Mouse (Mus musculus) midbrain, embryonic 13.5 days (tissue): ENCODE data around the gene Mbnl1. TPM values are rescaled to one million over a fixed set of nuclear protein-coding genes. Genes with fewer than 3 reads are reported as not detected.

Source experiments
- ATAC-seq: fragments of 200-750 bp; cut with Nextera tagmentation; 2 replicates; pipeline ENCODE4 v1.8.0; 2017; ENCODE audit warnings: mild to moderate bottlenecking, moderate TSS enrichment, moderate library complexity
- H3K27ac ChIP-seq: fragments of 300-500 bp; sonication (generic); 2 replicates; pipeline ENCODE4 v1.5.1; 2015; ENCODE audit warnings: inconsistent platforms, mild to moderate bottlenecking, moderate library complexity
- H3K27me3 ChIP-seq: fragments of 300-500 bp; sonication (generic); 2 replicates; pipeline ENCODE4 v1.6.1; 2015; ENCODE audit warnings: mild to moderate bottlenecking, inconsistent platforms
- H3K36me3 ChIP-seq: fragments of 300-500 bp; sonication (generic); 2 replicates; pipeline ENCODE4 v1.6.1; 2015; ENCODE audit warnings: mild to moderate bottlenecking, inconsistent platforms
- H3K4me1 ChIP-seq: fragments of 300-500 bp; sonication (generic); replicated peaks from 2 replicates; pipeline ENCODE4 v1.6.1; 2015; ENCODE audit warnings: inconsistent platforms
- H3K4me2 ChIP-seq: fragments of 300-500 bp; sonication (generic); replicated peaks from 2 replicates; pipeline ENCODE4 v1.6.1; 2015; ENCODE audit warnings: moderate library complexity, mild to moderate bottlenecking, inconsistent platforms
- H3K4me3 ChIP-seq: fragments of 300-500 bp; sonication (generic); replicated peaks from 2 replicates; pipeline ENCODE4 v1.5.1; 2015; ENCODE audit warnings: mild to moderate bottlenecking, inconsistent platforms
- H3K9ac ChIP-seq: fragments of 300-500 bp; sonication (generic); replicated peaks from 2 replicates; pipeline ENCODE4 v1.6.1; 2015; ENCODE audit warnings: mild to moderate bottlenecking, inconsistent platforms
- H3K9me3 ChIP-seq: fragments of 300-500 bp; sonication (generic); 2 replicates; pipeline ENCODE4 v1.6.1; 2016; ENCODE audit warnings: mild to moderate bottlenecking, inconsistent platforms
- WGBS: fragments of 180-500 bp; shearing (Covaris S2); methylation state at CpG from one replicate; pipeline ENCODE4 v1.1.7; 2015; 5-methylcytosine and 5-hydroxymethylcytosine counted together
- polyA plus RNA-seq: library from polyadenylated mRNA; unstranded; fragments of >200 nt; fragmentation: Nextera tagmentation; extraction: Ambion mirVana; gene quantifications from 2 replicates; pipeline ENCODE4 v1.2.1, GENCODE M21; 2015

The Mbnl1 gene
- polyA plus RNA-seq, 1 experiment from 2014 or later: 35.5 TPM

DNA sequence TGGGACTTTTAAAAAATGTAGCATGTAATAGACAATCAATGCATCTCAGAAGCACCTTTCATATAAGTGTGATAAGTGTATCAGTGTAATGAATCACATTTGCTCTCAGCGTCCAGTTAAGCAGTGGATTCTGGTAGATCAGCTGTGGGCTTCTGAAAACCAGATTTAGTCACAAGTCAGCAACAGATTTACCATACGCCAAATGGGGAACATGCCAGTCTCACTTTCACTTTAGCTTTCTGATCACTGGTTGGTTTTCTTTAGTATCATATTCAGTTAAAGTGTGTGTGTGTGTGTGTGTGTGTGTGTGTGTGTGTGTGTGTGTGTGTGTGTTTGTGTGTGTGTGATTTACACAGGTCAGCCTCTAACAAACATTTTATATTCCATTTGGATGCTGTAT is 64.4 kb downstream of the Mbnl1 start:
- no peak for ATAC-seq
- Histone ChIP-seq H3K4me3 (no peak overlapping the region), H3K4me1 (peaks cover 5% of the 10 kb centered on the region), H3K27ac (no peak overlapping the region), H3K36me3 (no peaks in the 10 kb centered on the region), H3K9me3 (no peaks in the 10 kb centered on the region), H3K9ac (no peak overlapping the region), H3K27me3 (no peaks in the 10 kb centered on the region), H3K4me2 (no peak overlapping the region)
- WGBS: 78% methylated on average over 2 of the region's 2 CpGs

DNA sequence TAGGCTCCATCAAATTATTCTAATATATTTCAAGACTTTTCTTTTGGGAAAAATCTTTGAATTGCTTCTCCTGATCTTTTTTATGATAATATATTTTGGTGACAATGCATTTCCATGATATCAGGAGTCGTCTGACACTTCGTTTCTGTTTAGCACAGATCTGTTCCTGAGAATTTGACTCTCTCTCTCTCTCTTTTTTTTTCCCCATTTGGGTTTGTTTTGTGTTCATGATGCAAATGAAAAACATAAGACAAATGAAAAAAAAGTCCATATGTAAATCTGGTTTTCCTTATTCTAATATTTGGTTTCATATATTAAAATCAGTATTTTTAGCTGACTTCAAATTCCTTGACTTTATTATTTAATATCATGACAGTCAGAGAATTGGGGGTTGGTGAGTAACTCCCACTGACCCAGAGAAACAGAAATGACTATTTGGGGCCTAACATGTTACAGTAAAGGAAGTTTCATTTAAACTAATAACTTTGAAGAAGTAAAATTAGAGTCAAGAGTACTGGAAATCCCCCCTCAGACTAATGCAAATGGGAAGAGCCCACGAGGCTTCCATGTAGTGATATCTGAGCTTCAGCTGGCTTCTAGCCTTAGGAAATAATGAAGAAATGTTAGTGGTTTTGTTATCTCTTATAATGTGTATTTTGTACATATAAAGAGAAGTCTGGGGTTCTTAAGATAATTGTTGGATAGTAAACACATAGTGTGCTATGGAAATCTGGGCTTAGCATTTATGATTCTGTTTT is 65.8 kb downstream of the Mbnl1 start:
- Histone ChIP-seq H3K27ac (no peak overlapping the region), H3K36me3 (no peaks in the 10 kb centered on the region), H3K4me1 (peaks cover 5% of the 10 kb centered on the region), H3K4me2 (no peak overlapping the region), H3K27me3 (no peaks in the 10 kb centered on the region), H3K4me3 (no peak overlapping the region), H3K9ac (no peak overlapping the region), H3K9me3 (no peaks in the 10 kb centered on the region)
- ATAC-seq: no peak
- 91% methylated on average over 3 of the region's 3 CpGs for WGBS

DNA sequence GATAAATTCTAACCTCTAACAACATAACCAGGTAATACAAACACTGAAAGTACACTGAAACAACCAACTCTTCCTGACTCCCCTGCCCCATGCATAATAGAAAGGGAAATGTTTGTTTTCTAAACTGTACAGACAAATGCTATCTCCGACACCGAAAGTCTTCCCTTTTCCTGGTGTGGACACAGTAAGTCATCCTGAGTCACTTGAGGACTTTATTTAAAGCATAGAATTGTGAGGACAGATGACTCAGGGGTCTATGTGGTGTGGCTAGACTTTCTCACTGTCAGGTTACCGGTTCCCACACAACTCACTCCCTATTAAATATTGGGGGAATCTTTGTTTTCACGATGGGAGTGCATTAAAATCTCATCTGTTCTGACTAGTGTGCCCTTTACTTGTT is 68.5 kb downstream of the Mbnl1 start:
- H3K4me3 ChIP-seq: no peak overlapping the region
- no peaks in the 10 kb centered on the region for H3K36me3 ChIP-seq
- H3K4me2 ChIP-seq: no peak overlapping the region
- no peak overlapping the region for H3K27ac ChIP-seq
- H3K4me1 ChIP-seq: no peaks in the 10 kb centered on the region
- WGBS: 88% methylated on average over 4 of the region's 4 CpGs
- no peaks in the 10 kb centered on the region for H3K9me3 ChIP-seq
- H3K9ac ChIP-seq: no peak overlapping the region
- ATAC-seq: no peak
- no peaks in the 10 kb centered on the region for H3K27me3 ChIP-seq

DNA sequence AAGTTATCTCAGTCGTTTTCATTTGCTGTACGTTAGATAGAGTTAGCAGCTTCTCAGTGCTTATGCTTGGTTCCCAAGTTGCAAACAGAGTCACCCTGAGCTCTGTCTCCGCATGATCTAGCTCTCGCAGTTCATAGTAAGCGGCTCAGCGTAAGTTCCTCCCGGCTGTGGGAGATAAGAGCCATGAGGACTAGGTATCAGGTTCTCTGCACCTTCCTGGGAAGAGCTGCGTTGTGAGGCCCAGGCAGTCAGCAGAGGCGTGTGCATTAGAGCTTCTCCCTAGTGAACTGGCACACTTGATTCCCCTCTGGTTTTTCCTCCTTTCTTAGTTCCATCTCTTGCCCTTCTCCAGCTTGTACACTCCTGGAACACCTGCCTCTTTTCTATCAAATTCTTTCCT is 73.6 kb downstream of the Mbnl1 start:
- ATAC-seq: no peak
- no peak overlapping the region for H3K27ac ChIP-seq

DNA sequence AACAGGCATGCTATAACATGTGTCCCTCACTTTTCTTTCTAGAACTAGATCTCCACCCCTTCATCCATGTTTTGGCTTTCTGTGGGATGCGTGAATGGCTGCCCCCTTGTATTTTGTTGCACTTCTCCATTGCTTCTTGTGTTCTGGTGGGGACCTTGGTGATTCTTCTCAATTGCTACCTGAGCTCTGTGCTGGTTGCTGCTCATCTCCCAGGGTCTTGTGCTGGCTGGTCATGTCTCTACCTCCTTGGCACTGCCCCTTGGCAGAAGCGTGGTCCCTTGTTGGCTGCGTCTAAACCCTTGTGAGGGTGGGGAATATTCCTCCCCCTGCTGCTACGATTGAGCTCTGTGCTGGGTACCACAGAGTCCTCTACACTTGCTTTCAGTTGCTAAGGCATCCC is 74.3 kb downstream of the Mbnl1 start:
- no peak for ATAC-seq
- H3K4me1 ChIP-seq: peaks cover 11% of the 10 kb centered on the region; the same call in 1 of the 2 replicates
- H3K9ac ChIP-seq: no peak overlapping the region
- no peak overlapping the region for H3K4me2 ChIP-seq
- no peak overlapping the region for H3K4me3 ChIP-seq
- H3K36me3 ChIP-seq: no peaks in the 10 kb centered on the region
- H3K9me3 ChIP-seq: no peaks in the 10 kb centered on the region
- H3K27ac ChIP-seq: no peak overlapping the region
- no peaks in the 10 kb centered on the region for H3K27me3 ChIP-seq
- 95% methylated on average over 4 of the region's 4 CpGs for WGBS

More for the DNA sequence above, 73.6 kb downstream of the Mbnl1 start:
- Histone ChIP-seq H3K4me3 (no peak overlapping the region), H3K4me1 (peaks cover 11% of the 10 kb centered on the region; the same call in 1 of the 2 replicates), H3K9me3 (no peaks in the 10 kb centered on the region), H3K4me2 (no peak overlapping the region), H3K36me3 (no peaks in the 10 kb centered on the region), H3K27me3 (no peaks in the 10 kb centered on the region), H3K9ac (no peak overlapping the region)
- WGBS: 78% methylated on average over 9 of the region's 9 CpGs

DNA sequence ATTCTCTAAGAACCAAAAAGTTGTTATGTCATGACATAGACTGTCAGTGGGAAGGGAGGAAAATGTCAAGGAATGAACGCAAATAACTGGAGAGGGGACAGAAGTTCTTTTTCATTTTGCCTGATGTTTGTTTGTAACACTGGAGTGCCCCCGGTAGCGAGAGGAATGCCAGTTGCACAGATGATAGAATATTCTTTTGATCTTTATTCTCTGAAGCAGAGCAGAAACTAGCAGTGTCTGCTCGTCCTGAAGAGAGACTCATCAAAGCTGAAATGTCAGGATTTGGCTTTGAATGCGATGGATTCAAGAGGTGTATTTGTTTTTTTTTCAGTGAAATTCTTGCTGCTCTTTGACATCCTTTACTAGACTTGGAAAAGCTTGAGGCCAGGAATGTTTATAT is 77.9 kb downstream of the Mbnl1 start:
- H3K27ac ChIP-seq: no peak overlapping the region
- WGBS: 35% methylated on average over 5 of the region's 5 CpGs
- no peak overlapping the region for H3K9ac ChIP-seq
- ATAC-seq: no peak
- no peaks in the 10 kb centered on the region for H3K27me3 ChIP-seq
- no peaks in the 10 kb centered on the region for H3K36me3 ChIP-seq
- H3K4me1 ChIP-seq: peaks cover 11% of the 10 kb centered on the region; the same call in 1 of the 2 replicates
- no peak overlapping the region for H3K4me3 ChIP-seq
- H3K9me3 ChIP-seq: no peaks in the 10 kb centered on the region
- H3K4me2 ChIP-seq: no peak overlapping the region

DNA sequence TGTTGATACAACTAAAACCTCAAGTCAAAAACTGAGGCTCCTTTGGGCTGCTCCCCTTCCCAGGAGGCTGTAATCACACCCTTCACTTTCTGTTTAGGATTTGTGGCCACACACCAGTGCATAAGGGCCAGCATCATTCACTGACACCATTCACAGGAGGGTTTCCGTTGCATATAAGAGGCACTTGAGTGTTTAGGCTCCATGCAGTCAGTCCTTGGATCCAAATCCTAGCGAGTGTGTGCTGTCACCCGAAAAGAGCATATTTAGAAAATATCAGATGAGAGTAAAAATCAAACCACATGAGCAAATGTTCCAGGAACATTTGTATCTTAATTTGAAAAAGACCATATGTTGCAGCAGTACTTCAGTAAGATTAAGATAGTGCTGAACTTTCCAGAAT is 79.0 kb downstream of the Mbnl1 start:
- Histone ChIP-seq H3K27ac (no peak overlapping the region), H3K9ac (no peak overlapping the region), H3K4me1 (peaks cover 11% of the 10 kb centered on the region; the same call in 1 of the 2 replicates), H3K36me3 (no peaks in the 10 kb centered on the region), H3K4me2 (no peak overlapping the region), H3K4me3 (no peak overlapping the region), H3K27me3 (no peaks in the 10 kb centered on the region), H3K9me3 (no peaks in the 10 kb centered on the region)
- no peak for ATAC-seq
- 61% methylated on average over 3 of the region's 3 CpGs for WGBS

DNA sequence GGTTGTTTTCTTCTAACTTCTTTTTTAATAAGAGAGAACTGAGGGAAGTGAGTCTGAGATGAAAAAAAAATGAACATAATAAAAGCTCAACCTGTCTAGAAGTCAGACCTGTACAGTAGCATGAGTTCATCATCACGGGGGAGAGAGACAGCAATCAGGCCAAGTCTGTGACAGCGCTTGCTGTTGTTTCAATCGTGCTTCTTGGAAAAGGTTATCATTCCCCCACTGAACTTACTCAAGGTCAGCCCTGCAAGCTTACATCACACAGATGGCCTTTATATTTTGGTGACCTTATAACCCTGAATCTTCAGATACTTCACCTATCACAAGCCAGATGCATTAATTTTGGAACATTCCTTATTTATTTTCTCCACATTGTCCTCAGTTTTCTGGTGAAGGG is 80.4 kb downstream of the Mbnl1 start:
- no peaks in the 10 kb centered on the region for H3K36me3 ChIP-seq
- H3K9ac ChIP-seq: no peak overlapping the region
- H3K27me3 ChIP-seq: no peaks in the 10 kb centered on the region
- H3K4me1 ChIP-seq: peaks cover 11% of the 10 kb centered on the region; the same call in 1 of the 2 replicates
- H3K4me3 ChIP-seq: no peak overlapping the region
- H3K4me2 ChIP-seq: no peak overlapping the region
- 87% methylated on average over 3 of the region's 3 CpGs for WGBS
- no peak overlapping the region for H3K27ac ChIP-seq
- H3K9me3 ChIP-seq: no peaks in the 10 kb centered on the region
- ATAC-seq: no peak

DNA sequence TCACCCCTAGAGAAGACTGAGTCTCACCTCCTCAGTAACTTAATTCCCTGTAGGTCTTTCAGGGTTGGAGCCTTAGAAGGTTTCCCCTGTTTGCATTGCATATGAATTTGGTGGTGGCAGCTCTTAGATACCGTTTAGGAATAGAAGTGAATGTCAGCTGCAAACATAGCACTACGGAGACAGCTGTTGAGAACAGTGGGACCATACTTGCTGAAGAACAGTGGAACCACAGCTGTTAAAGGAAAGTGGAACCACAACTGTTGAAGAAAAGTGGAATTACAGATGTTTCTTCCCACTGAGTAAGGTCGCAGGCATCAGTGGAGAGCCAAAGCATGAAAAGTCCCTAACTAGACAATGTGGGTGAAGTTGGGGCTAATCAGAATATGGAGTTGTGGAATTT is 84.0 kb downstream of the Mbnl1 start:
- Histone ChIP-seq H3K36me3 (no peaks in the 10 kb centered on the region), H3K4me1 (peaks cover 18% of the 10 kb centered on the region), H3K4me2 (no peak overlapping the region), H3K9ac (no peak overlapping the region), H3K27me3 (no peaks in the 10 kb centered on the region), H3K27ac (no peak overlapping the region), H3K4me3 (no peak overlapping the region), H3K9me3 (no peaks in the 10 kb centered on the region)
- no peak for ATAC-seq
- WGBS: 87% methylated on average over 3 of the region's 3 CpGs

DNA sequence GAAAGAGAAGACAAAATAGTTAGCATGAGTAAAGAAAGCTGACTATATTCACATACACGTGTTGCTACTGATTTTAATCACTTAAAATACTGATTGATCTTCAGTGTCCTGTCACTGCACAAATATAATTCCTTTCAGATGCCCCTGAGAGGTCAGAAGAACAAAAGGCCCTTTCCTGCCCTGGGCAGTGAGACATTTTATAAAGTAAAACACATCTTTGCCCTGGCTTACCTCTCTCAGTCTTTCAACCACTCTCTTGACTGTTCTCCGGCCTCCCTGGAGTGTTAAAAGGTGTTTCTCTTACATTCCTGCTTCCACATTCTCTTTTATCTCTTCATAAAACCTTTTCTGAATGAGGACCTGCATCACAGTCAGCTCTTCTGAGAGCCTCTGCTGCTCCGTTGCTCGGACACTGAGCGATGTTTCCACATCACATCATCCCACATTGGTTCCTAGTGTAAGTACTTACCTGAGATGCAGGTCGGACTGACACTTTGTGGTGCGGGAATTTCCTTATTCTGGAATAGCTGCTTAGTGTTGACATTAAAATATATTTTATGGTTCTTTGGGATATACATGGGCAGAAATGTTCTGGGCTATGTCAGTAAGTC is 85.7 kb downstream of the Mbnl1 start:
- Histone ChIP-seq H3K4me3 (no peak overlapping the region), H3K27me3 (no peaks in the 10 kb centered on the region), H3K36me3 (no peaks in the 10 kb centered on the region), H3K9me3 (no peaks in the 10 kb centered on the region), H3K9ac (no peak overlapping the region), H3K4me2 (no peak overlapping the region), H3K4me1 (peaks cover 24% of the 10 kb centered on the region), H3K27ac (no peak overlapping the region)
- ATAC-seq: no peak
- 65% methylated on average over 7 of the region's 7 CpGs for WGBS

DNA sequence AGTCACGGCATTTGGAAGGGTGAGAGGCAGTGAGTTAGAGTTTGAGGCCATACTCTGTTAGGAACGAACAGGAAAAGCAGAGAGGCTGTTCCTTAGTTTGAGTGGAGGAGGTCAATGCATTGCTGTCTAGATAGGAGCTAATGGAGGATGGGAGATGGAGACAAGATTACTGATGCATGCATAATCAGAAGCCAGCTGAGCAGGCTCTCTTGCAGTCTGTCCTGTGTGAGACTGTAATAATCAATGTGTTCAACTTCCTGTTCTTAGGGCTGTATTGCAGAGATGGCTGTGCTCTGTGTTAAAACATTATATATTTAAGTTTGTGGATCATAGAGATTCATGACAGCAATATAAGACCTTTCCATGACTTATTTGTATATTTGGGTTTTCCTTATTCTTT is 87.1 kb downstream of the Mbnl1 start:
- Histone ChIP-seq H3K4me3 (no peak overlapping the region), H3K36me3 (no peaks in the 10 kb centered on the region), H3K9ac (no peak overlapping the region), H3K4me2 (no peak overlapping the region), H3K9me3 (no peaks in the 10 kb centered on the region), H3K4me1 (peaks cover 37% of the 10 kb centered on the region), H3K27me3 (no peaks in the 10 kb centered on the region), H3K27ac (no peak overlapping the region)
- WGBS: 58% methylated on average over 2 of the region's 2 CpGs
- ATAC-seq: peak; percentile 72

DNA sequence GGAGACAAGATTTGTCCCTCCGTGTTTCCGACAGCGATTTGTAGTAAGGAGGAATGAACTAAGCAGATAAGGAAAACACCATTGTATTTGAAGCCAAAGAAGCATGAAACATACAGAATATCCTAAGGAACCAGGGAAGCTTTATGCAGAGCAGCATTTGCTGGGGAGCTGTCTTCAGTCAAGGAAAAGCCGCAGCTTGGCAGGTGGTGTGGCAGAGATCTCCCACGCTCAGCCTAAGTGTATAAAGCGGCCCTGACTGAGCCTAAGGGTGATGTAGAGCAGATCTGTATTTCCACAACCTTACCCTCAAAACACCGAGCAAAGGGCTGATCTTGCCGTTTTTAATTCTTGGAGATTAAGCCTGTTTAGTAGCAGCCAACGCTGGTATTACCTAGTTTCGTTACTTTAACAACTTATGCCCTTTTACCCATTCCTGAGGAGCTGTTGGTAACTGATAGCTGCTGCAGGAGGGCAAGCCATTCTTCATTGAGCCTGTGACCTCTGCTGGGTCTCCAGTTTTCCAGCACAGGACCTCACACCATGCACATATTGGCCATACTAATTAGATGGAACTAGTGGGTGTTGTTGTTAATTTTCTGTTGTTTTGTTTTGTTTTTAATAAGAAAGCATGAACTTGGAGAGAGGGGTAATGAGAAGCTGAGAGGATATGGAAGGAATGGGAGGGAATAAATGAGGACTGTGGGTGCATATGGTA is 91.1 kb downstream of the Mbnl1 start:
- H3K27me3 ChIP-seq: no peaks in the 10 kb centered on the region
- peaks cover 37% of the 10 kb centered on the region for H3K4me1 ChIP-seq
- H3K27ac ChIP-seq: no peak overlapping the region
- H3K9me3 ChIP-seq: no peaks in the 10 kb centered on the region
- no peak for ATAC-seq
- no peak overlapping the region for H3K9ac ChIP-seq
- H3K36me3 ChIP-seq: no peaks in the 10 kb centered on the region
- no peak overlapping the region for H3K4me3 ChIP-seq
- H3K4me2 ChIP-seq: no peak overlapping the region
- 36% methylated on average over 10 of the region's 10 CpGs for WGBS
